Mouse (Mus musculus): ENCODE results near the gene Calcrl.

DNA sequence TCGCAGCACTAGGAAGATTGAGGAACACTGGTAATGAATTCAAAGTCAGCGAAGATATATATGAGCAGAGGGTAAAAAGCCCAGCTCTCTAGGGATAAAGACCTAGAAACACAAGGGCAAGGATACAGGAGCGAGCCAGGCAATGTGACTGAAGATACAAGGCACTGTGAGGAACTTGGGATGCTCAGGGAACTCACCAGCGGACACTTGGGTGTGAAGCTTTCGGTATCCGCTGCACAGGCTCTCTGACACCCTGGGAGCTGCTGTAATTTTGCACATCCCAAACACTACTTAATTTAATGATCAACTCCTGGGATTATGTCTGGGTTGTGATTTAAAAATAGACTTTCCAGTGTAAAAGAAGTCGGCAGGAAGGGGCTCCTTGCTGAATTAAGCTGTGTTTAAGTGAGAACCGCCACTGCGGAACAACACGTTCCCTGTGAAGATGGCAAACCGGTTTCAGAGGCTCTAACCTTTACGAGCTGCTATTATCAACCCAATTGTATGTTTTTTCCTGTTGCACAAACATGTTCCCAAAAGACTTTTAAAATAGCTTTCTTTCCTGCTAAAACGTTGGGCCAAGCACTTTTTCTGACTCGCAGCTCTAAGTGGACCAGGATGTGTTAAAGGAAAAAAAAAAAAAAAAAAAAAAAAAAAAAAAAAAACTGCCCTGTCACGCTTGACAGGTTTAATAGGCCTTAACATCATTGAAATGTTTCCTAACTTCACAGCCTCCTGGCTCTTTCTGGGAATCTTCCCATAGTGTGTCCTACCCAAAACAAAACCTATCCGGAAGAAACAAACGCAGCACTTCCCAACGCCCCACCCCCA lies 38.4 kb downstream of the Calcrl start:
- TF ChIP-seq HCFC1 (IDR thresholded peaks at IDR 0.05; ENCODE audit: borderline replicate concordance, insufficient read depth, low read length) = no peak
- 0 out of 2 replicates have a peak, but pooled peaks have one; percentile 47 for TF ChIP-seq MAFK (IDR thresholded peaks at IDR 0.05; ENCODE audit: insufficient read depth, low read depth, low read length)
- TF ChIP-seq CHD2 (IDR thresholded peaks at IDR 0.05; ENCODE audit: low read depth, low read length) = no peak
- peak; percentile 93 for TF ChIP-seq ZNF384 (IDR thresholded peaks at IDR 0.05; ENCODE audit: low read depth, low read length)
